Mouse (Mus musculus): ENCODE results near the gene Amn1.
"Not testable (repeated sequence)": the region's sequence is repeated elsewhere in the genome, so short reads cannot be mapped to it uniquely, and the experiment has no call there.

Gene Amn1

DNA sequence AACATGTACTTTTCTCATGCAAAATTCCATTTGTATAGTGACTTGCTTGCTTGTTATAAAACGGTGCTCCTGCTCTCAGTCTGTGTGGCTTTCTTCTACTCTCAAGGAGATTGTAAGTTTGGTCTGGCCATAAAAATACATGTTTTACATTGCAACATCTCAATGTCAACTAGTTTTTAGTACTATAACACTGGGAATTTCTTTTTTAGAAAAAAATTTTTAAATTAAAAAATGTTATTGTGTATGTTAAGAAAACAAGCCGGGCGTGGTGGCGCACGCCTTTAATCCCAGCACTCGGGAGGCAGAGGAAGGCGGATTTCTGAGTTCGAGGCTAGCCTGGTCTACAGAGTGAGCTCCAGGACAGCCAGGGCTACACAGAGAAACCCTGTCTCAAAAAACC is 58.6 kb downstream of the Amn1 start, which contains the start of gene Gm10203:
Gene Gm10203 (plus strand): TSS at position 301 of the 400 bp plus-strand sequence.
- in situ Hi-C loops (cut with MboI; ENCODE audit: low pct_unique_long_range_greater_than_20kb in 1 of 2, low sequenced_read_pairs in 2 of 2, unreplicated experiment in 1 of 2), result not testable (repeated sequence)

DNA sequence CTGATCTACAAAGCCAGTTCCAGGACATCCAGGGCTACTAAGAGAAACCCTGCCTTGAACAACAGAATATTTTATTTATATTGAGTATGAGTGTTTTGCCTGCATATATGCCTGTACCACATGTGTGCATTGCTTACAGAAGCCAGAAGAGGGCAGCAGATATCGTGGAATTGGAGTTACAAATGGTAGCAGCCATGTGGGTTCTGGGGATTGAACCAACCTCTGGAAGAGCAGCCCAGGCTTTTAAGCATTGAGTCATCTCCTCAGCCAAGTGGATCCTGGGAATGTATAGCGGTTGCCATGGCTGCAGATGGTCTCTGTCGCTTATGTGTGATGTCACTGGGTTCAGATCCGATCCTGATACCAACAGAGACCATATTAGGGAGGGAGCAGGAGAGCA is 61.8 kb downstream of the Amn1 start:
- in situ Hi-C loops (cut with MboI; ENCODE audit: low pct_unique_long_range_greater_than_20kb in 1 of 2, low sequenced_read_pairs in 2 of 2, unreplicated experiment in 1 of 2), result no loop called here

DNA sequence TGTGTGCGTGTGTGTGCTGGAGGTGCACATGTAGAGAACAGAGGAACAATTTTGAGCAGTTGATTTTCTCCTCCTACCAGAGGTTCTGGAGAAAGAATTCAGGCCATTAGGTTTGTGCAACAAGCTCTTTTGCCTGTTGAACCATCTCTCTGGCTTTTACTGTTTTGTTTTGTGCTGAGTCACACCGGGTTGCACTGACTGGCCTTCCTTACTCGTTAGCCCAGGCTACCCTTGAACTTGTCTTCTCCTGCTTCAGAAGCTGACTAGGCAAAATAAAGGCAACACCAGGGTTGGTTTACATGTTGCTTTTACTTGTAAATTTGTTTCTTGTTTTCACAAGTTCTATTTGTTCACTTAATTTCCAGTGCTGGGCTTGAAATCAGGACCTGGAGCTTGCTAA is 65.5 kb downstream of the Amn1 start:
- in situ Hi-C loops (cut with MboI; ENCODE audit: low pct_unique_long_range_greater_than_20kb in 1 of 2, low sequenced_read_pairs in 2 of 2, unreplicated experiment in 1 of 2), result no loop called here

DNA sequence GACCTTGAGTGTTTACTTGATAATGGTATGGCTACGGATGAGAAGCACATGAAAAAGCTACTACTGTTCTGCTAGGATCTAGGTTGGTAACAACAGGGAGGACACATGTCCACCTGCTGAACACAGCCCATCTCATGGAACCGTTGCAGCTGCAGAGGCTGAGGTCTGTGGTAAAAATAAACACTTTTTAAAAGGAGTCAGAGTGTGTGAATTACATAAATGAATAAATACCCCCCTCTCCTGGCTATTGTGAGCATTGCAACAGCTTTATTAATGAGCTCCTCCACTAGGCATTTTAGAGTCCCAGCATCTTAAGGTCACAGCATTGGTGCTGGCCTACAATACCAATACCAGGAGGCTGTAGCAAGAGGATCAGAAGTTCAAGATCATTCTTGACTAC is 68.7 kb downstream of the Amn1 start:
- in situ Hi-C loops (cut with MboI; ENCODE audit: low pct_unique_long_range_greater_than_20kb in 1 of 2, low sequenced_read_pairs in 2 of 2, unreplicated experiment in 1 of 2), result loop anchor here (5.0 to 10.0 kb wide), 3 partner anchors 55 to 108 kb away; no protein-coding TSS in a partner anchor

DNA sequence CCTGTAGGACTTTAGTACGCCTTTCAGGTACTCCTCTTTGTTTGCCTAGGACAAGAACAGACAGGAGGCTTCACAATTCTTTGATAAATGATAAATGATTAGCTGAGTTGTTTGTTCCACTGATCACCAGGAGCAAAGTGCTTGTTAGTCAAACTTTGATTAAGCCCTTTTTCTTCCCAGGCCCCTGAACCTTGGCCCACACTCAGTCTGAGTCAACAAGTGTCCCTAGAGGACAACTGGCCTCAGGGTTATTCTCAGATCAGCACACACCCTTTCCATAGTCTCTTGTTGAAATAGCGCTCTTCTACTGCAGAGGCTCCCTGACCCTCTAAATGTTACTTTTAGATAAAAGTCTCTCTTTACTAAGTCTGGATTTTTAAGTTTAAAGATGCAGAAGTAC is 69.6 kb downstream of the Amn1 start:
- in situ Hi-C loops (cut with MboI; ENCODE audit: low pct_unique_long_range_greater_than_20kb in 1 of 2, low sequenced_read_pairs in 2 of 2, unreplicated experiment in 1 of 2), result loop anchor here (5.0 to 10.0 kb wide), 3 partner anchors 54 to 107 kb away; no protein-coding TSS in a partner anchor

DNA sequence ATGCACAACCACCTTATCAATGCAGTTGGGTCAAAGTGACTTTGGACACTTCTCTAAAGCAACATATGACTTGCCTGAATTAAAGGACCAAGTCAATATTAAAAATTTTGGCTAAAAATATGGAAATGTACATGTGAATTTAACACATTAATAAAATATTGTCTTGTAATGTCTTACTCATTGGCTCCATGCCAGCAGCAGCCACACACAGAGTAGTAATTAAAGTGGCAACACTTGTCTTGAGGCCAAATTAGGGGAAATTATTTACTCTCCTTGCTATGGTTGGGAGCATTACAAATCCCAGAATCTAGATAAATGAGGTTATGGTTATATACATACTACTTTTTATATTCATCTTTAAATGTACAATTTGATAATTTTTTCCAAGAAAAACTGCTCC is 71.5 kb downstream of the Amn1 start:
- in situ Hi-C loops (cut with MboI; ENCODE audit: low pct_unique_long_range_greater_than_20kb in 1 of 2, low sequenced_read_pairs in 2 of 2, unreplicated experiment in 1 of 2), result loop anchor here (5.0 to 10.0 kb wide), 3 partner anchors 52 to 105 kb away; no protein-coding TSS in a partner anchor

DNA sequence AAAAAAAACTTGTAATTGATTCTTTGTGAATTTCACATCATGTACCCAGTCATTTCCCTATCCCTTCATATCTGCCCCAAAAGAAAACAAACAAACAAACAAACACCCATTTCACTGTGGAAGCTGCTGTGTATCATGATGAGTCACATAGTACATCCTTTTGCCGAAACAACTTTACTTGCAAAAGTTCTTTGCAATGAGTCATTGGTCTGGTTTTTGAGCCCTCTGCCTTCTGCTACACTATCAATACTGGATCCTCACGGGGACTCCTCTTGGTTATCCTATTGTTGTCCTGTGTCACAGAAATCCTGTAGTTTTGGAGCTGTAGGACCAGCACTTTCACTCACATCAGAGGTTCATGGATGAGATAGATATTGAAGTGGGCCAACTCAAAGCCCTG is 79.6 kb downstream of the Amn1 start:
- in situ Hi-C loops (cut with MboI; ENCODE audit: low pct_unique_long_range_greater_than_20kb in 1 of 2, low sequenced_read_pairs in 2 of 2, unreplicated experiment in 1 of 2), result no loop called here

DNA sequence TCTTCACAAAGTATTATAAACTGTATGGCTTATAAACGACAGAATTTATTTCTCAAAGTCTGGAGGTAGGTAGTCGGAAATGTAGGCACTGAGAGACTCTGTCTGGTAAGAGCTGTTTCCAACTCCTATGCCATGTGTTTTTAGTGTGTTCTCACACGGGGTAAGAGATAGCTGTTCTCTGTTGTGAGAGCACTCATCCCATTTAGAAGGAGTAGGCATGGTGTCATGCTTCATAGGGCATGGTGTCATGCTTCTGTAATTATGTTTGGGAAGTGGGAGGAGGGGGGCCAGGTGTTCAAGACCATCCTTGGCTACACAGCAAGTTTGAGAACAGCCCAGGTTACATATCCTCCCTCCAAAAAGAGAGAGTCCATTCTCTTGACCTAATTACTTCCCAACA is 80.9 kb downstream of the Amn1 start:
- in situ Hi-C loops (cut with MboI; ENCODE audit: low pct_unique_long_range_greater_than_20kb in 1 of 2, low sequenced_read_pairs in 2 of 2, unreplicated experiment in 1 of 2), result no loop called here
